Mouse (Mus musculus): ENCODE data around the gene Fzd4. TPM values are rescaled to one million over a fixed set of nuclear protein-coding genes. Genes with fewer than 3 reads are reported as not detected.

Gene Fzd4
- polyA plus RNA-seq, 1 experiment from 2014 or later: 1.7 TPM

DNA sequence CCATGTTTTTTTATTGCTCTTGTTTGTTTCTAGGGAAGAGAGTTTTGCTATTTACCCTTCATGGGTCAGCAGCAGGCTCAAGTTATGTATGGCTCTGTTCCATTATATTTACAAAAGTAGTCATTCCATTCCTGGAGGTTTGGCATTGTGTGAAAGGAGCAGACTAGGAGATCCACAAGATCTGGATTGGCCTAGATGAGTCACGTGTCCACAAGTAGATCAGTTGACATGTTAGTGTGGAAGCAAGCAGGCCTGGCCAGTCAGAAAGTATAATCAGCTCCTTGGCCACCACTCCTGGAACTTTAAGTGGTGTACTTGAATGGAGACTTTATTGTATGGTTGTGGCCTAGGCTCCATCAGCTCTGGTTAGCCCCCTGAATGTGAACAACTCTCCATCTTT, 25.2 kb downstream of the Fzd4 start:
- no peak for DNase-seq
- H3K4me2 ChIP-seq: no peak overlapping the region
- no peaks in the 10 kb centered on the region for H3K27me3 ChIP-seq
- H3K27ac ChIP-seq: no peak overlapping the region
- no peaks in the 10 kb centered on the region for H3K36me3 ChIP-seq
- H3K4me3 ChIP-seq (replicated peaks): no peak overlapping the region
- 0 out of 2 replicates have a peak, but pooled peaks cover 4% of the 10 kb centered on the region for H3K4me1 ChIP-seq (replicated peaks)
- H3K9ac ChIP-seq: no peak overlapping the region
- 50% methylated on average over 1 of the region's 1 CpGs for WGBS (ENCODE audit: insufficient replicate concordance)
- no peaks in the 10 kb centered on the region for H3K9me3 ChIP-seq (replicated peaks)
- ATAC-seq (ENCODE audit: low read depth): no peak

DNA sequence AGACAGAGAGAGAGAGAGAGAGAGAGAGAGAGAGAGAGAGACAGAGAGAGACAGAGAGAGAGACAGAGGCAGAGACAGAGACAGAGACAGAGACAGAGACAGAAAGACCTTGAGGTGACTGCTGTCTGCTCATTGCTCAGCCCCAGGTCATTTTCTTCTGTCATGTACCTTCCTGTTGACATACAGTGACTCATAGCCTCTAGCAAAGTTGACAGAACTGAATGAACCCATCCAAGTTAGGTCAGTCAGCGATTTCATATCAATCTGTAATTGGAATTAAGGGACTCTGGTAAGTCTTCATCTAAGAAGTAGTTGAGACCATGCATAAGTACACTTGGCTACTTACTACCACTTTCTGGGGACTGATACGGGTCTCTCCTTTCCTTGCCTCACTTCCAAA, 27.0 kb downstream of the Fzd4 start:
- no peak for DNase-seq
- no peak for ATAC-seq (ENCODE audit: low read depth)
- H3K27me3 ChIP-seq: no peaks in the 10 kb centered on the region
- 0 out of 2 replicates have a peak, but pooled peaks cover 4% of the 10 kb centered on the region for H3K4me1 ChIP-seq (replicated peaks)
- no peak overlapping the region for H3K4me2 ChIP-seq
- no peak overlapping the region for H3K9ac ChIP-seq
- 58% methylated on average over 2 of the region's 2 CpGs for WGBS (ENCODE audit: insufficient replicate concordance)
- H3K9me3 ChIP-seq (replicated peaks): no peaks in the 10 kb centered on the region
- H3K27ac ChIP-seq: no peak overlapping the region
- H3K36me3 ChIP-seq: no peaks in the 10 kb centered on the region
- H3K4me3 ChIP-seq (replicated peaks): no peak overlapping the region

DNA sequence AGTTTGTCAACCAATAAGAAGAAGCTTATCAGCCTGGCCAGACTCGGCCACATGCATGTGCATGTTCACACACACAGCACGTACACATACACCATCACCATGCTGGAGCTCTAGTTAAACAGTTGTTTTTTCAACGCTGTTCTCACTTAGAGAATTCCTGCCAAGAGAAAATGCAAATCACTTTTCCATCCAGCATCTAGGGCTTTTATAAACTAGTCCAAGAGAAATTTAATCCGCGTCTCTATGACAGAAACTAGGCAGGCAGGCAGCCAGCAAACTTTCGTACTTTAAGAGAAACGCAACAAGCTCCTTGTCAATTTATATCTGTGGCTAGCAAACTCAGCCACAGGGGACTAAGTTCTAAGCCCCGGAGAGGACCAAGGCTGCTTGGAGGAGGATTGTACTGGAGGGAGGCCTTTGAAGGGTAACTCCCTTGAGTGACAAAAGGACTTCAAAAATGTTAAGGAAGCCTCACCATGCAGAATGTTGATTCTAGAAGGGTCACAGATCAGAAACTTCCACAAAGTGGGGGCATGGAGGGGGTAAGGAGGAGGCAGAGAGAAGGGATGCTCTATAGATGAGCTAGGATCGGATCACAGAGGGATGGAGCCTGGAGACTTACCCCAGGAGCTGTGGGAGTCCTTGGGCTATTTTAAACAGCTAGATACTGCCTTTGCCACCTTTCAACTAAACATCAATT, 29.2 kb downstream of the Fzd4 start:
- Histone ChIP-seq H3K36me3 (no peaks in the 10 kb centered on the region), H3K9me3 (replicated peaks) (no peaks in the 10 kb centered on the region), H3K4me1 (replicated peaks) (no peaks in the 10 kb centered on the region), H3K4me3 (replicated peaks) (no peak overlapping the region), H3K27me3 (no peaks in the 10 kb centered on the region), H3K27ac (no peak overlapping the region), H3K4me2 (no peak overlapping the region), H3K9ac (no peak overlapping the region)
- no peak for DNase-seq
- ATAC-seq (ENCODE audit: low read depth): no peak
- WGBS (ENCODE audit: insufficient replicate concordance): 57% methylated on average over 9 of the region's 9 CpGs

DNA sequence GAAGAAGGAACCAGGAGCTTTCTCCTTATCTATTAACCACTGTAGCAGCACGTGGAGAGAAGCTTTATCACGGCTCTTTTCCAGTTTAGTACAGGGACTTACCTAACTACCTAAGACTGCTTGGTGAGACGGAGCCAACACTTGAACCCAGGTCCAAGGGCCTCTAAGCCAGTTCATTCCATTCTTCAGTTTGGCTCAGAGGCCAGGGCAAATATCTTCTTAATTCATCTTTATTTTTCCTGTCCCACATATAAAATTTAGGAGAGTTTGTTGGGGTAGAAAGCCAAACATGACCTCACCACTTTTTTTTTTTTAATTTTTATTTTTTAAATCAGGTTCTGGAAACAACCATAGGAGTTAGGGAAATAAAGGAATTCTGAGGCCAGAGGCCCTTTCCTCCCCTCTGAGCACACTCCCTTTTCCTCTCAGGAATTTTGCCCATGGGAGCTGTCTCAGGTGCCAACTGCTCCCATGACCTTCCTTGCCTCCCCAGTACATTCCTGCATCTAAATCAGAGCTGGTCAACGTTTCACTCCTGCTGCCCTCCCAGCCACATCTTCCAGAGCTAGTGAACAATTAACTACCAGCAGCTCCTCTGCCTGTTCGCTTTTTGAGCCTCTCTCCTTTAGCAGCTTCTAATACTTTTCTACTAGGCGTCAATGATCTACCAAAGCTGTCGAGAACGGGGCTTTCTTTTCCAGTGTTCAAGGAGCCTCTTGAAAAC, 29.9 kb downstream of the Fzd4 start:
- ATAC-seq (ENCODE audit: low read depth): no peak
- no peaks in the 10 kb centered on the region for H3K27me3 ChIP-seq
- H3K9me3 ChIP-seq (replicated peaks): no peaks in the 10 kb centered on the region
- no peaks in the 10 kb centered on the region for H3K36me3 ChIP-seq
- H3K9ac ChIP-seq: no peak overlapping the region
- no peak overlapping the region for H3K4me2 ChIP-seq
- WGBS (ENCODE audit: insufficient replicate concordance): 36% methylated on average over 8 of the region's 8 CpGs
- DNase-seq: no peak
- no peaks in the 10 kb centered on the region for H3K4me1 ChIP-seq (replicated peaks)
- H3K27ac ChIP-seq: no peak overlapping the region
- no peak overlapping the region for H3K4me3 ChIP-seq (replicated peaks)

DNA sequence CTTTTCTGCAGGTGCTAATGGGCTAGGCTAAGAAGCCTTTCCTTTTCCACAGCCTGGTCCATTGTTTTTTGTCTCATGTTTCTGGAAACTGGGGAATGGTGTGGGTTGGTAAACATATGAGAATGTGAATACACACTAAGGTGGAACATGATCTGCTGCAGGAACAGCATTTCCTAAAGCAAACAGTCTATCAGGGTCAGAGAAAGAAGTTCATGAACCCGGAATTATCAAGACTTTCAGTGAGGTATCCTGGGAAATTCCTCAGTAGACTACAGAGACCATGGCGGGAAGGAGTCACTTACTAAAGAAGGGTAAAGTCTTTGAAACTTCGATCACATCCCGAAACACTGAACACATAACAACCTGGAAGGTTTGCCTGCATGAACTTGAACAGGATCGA, 32.2 kb downstream of the Fzd4 start:
- Histone ChIP-seq H3K36me3 (no peaks in the 10 kb centered on the region), H3K9ac (no peak overlapping the region), H3K4me1 (replicated peaks) (no peaks in the 10 kb centered on the region), H3K9me3 (replicated peaks) (no peaks in the 10 kb centered on the region), H3K27ac (no peak overlapping the region), H3K27me3 (no peaks in the 10 kb centered on the region), H3K4me2 (no peak overlapping the region), H3K4me3 (replicated peaks) (no peak overlapping the region)
- ATAC-seq (ENCODE audit: low read depth): no peak
- WGBS (ENCODE audit: insufficient replicate concordance): 61% methylated on average over 5 of the region's 5 CpGs
- no peak for DNase-seq

DNA sequence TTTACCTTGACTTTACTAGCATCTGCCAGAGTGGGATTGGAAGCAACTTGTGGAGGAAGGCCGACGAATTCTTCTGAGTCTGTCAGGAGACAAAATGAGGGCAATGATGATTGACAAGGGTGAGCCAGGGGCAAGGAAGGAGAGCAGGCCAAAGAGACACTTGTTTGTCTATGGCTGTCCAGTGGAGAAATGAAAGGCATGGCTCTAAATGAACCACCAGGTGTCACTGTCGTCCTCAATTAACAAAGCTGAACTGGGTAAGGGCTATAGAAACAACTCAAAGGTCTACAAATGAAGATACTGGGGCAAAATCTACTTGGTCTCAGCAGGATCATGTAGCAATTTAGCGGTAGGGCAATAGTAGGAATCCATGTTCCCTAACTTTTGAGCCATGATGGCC, 33.4 kb downstream of the Fzd4 start:
- WGBS (ENCODE audit: insufficient replicate concordance): 36% methylated on average over 4 of the region's 4 CpGs
- H3K4me1 ChIP-seq (replicated peaks): no peaks in the 10 kb centered on the region
- H3K36me3 ChIP-seq: no peaks in the 10 kb centered on the region
- H3K9ac ChIP-seq: no peak overlapping the region
- no peaks in the 10 kb centered on the region for H3K9me3 ChIP-seq (replicated peaks)
- no peak overlapping the region for H3K4me2 ChIP-seq
- DNase-seq (no peak), ATAC-seq (ENCODE audit: low read depth) (no peak)
- H3K27ac ChIP-seq: no peak overlapping the region
- H3K27me3 ChIP-seq: no peaks in the 10 kb centered on the region
- no peak overlapping the region for H3K4me3 ChIP-seq (replicated peaks)

DNA sequence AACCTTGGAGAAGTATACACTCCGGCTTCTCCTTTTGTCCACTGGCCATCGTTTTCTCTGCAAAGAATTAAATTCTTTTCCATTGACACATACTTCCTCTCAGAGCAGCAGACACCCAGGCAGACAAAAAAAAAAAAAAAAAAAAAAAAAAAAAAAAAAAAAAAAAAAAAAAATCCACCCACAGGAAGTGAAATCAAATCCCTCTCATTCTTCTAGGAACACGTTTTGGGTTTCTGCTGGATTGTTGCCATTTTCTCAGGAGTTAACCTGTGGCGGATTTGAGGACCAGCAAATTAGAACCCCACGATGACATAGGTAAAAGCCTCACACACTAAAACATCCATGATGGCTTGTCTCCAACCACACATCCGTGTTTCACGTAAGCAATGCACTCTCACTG, 37.1 kb downstream of the Fzd4 start:
- H3K9ac ChIP-seq: no peak overlapping the region
- WGBS (ENCODE audit: insufficient replicate concordance): 48% methylated on average over 7 of the region's 7 CpGs
- H3K4me3 ChIP-seq (replicated peaks): no peak overlapping the region
- ATAC-seq (ENCODE audit: low read depth): no peak
- no peak overlapping the region for H3K4me2 ChIP-seq
- H3K4me1 ChIP-seq (replicated peaks): no peaks in the 10 kb centered on the region
- no peak overlapping the region for H3K27ac ChIP-seq
- H3K36me3 ChIP-seq: no peaks in the 10 kb centered on the region
- H3K27me3 ChIP-seq: no peaks in the 10 kb centered on the region
- H3K9me3 ChIP-seq (replicated peaks): no peaks in the 10 kb centered on the region
- no peak for DNase-seq

DNA sequence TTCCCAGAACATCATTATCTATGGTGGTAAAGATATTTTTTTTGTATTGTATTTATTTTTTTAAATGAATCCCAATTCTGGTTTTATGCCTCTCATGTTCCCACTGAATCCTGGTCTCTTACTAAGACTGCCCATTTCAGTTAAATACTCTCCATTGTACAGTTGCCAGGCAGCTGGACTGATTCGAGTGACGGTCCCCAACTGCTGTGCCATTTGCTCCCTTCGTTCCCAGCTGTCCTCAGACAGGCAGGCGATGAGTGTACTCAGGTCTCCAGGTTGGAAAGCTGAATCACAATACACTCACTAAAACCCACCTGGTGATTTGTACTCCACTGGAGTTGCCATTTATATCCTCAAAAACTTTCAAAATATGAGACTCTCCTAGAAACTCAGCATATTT, 38.1 kb downstream of the Fzd4 start:
- ATAC-seq (ENCODE audit: low read depth): no peak
- no peak overlapping the region for H3K4me2 ChIP-seq
- WGBS (ENCODE audit: insufficient replicate concordance): 70% methylated on average over 4 of the region's 4 CpGs
- H3K27me3 ChIP-seq: no peaks in the 10 kb centered on the region
- no peaks in the 10 kb centered on the region for H3K9me3 ChIP-seq (replicated peaks)
- no peaks in the 10 kb centered on the region for H3K36me3 ChIP-seq
- no peak for DNase-seq
- no peak overlapping the region for H3K9ac ChIP-seq
- no peak overlapping the region for H3K4me3 ChIP-seq (replicated peaks)
- H3K27ac ChIP-seq: no peak overlapping the region
- H3K4me1 ChIP-seq (replicated peaks): no peaks in the 10 kb centered on the region

DNA sequence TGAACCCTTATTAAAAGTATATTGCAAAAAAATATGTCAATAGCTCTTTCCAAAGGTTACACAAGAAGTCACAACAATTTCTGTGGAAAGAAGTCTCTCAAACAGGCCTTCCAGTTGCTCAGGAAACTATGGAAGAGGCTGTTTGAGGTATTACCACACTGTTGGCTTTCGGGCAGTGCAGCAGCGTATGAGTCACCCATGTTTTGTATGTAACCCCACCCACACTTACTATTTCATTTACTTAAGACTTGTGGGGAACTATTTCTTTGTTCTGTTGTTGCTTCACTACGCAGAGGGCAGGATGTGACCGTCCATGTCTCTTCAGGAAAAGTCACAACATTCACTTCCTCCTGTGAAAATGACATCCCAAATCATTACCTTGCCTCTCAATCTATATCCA, 41.0 kb downstream of the Fzd4 start:
- H3K4me2 ChIP-seq: no peak overlapping the region
- 52% methylated on average over 4 of the region's 4 CpGs for WGBS (ENCODE audit: insufficient replicate concordance)
- no peak for ATAC-seq (ENCODE audit: low read depth)

DNA sequence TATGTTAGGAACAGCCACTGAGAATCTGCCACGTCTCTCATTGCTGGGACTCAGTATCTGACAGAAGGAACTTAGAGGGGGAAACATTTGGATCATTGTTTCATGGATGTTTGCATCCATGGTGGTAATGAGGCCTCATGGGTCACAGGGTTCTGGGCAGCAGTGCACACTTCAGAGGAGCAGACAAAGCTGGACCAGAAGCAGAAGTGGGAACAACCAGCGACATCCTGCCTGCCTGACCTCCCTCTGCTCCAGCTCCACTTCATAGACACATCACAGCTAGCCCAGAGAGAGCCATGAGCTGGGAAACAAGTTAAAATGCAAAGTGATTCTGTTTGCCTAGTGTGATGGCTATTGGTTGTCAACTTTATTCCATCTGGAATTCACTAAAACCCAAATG, 46.2 kb downstream of the Fzd4 start:
- 42% methylated on average over 2 of the region's 2 CpGs for WGBS (ENCODE audit: insufficient replicate concordance)
- H3K9ac ChIP-seq: no peak overlapping the region
- H3K4me1 ChIP-seq (replicated peaks): no peaks in the 10 kb centered on the region
- no peak overlapping the region for H3K27ac ChIP-seq
- H3K4me2 ChIP-seq: no peak overlapping the region
- no peaks in the 10 kb centered on the region for H3K27me3 ChIP-seq
- no peak for ATAC-seq (ENCODE audit: low read depth)
- no peaks in the 10 kb centered on the region for H3K9me3 ChIP-seq (replicated peaks)
- DNase-seq: no peak
- no peak overlapping the region for H3K4me3 ChIP-seq (replicated peaks)
- no peaks in the 10 kb centered on the region for H3K36me3 ChIP-seq

More for the DNA sequence above, 41.0 kb downstream of the Fzd4 start:
- Histone ChIP-seq H3K9me3 (replicated peaks) (no peaks in the 10 kb centered on the region), H3K27ac (no peak overlapping the region), H3K4me3 (replicated peaks) (no peak overlapping the region), H3K36me3 (no peaks in the 10 kb centered on the region), H3K27me3 (no peaks in the 10 kb centered on the region), H3K9ac (no peak overlapping the region), H3K4me1 (replicated peaks) (no peaks in the 10 kb centered on the region)
- DNase-seq: no peak

DNA sequence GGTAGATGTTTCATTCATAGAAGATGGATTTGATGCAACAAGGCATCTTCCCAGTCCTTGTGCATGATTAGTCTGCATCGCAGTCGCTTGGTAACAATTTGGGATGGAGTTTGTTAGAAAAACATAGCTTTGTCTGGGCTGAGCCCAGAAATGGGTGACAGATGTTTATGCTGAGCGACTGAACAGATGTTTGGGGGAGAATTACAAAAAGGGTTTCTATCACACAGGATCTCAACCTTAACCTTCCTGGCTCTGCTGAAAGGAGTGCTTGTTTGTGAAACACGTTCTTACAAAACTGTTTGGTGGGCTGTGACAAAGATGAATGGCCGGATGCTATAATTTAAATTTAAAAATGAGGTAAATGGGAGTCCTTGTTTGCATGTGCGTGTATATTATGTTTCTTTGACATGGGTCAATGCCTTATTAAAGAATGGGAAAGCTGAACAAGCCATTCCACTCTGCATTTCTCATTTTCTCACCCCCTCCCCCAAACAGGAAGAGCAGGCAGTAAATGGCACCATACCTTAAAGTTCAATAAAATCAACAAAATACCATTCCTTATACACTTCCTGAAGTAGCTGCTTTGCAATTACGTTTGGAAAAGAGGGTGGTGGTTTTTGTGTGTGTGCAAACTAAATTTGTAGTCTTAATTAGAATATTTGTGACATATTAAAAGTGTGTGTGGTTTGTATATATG, 52.4 kb downstream of the Fzd4 start:
- no peaks in the 10 kb centered on the region for H3K9me3 ChIP-seq (replicated peaks)
- 45% methylated on average over 7 of the region's 7 CpGs for WGBS (ENCODE audit: insufficient replicate concordance)
- H3K4me2 ChIP-seq: no peak overlapping the region
- ATAC-seq (ENCODE audit: low read depth): no peak
- no peaks in the 10 kb centered on the region for H3K36me3 ChIP-seq
- DNase-seq: no peak
- no peak overlapping the region for H3K27ac ChIP-seq
- H3K9ac ChIP-seq: no peak overlapping the region
- H3K4me3 ChIP-seq (replicated peaks): no peak overlapping the region
- H3K27me3 ChIP-seq: no peaks in the 10 kb centered on the region
- H3K4me1 ChIP-seq (replicated peaks): no peaks in the 10 kb centered on the region
